Mouse (Mus musculus) olfactory bulb, adult 2 months (tissue): Measurements from ENCODE around the gene Sphk1.

ENCODE experiments used
- CTCF ChIP-seq: fragments of 200-500 bp; IDR thresholded peaks from 2 replicates; pipeline ENCODE4 v1.5.1; 2012; ENCODE audit warnings: low read depth, mild to moderate bottlenecking, low read length, moderate library complexity; ENCODE audit not compliant: insufficient read depth
- POLR2A ChIP-seq: fragments of 200-500 bp; IDR thresholded peaks from 2 replicates; pipeline ENCODE4 v1.6.1; 2012; ENCODE audit warnings: mild to moderate bottlenecking, low read depth, low read length, moderate library complexity; ENCODE audit not compliant: insufficient read depth

DNA sequence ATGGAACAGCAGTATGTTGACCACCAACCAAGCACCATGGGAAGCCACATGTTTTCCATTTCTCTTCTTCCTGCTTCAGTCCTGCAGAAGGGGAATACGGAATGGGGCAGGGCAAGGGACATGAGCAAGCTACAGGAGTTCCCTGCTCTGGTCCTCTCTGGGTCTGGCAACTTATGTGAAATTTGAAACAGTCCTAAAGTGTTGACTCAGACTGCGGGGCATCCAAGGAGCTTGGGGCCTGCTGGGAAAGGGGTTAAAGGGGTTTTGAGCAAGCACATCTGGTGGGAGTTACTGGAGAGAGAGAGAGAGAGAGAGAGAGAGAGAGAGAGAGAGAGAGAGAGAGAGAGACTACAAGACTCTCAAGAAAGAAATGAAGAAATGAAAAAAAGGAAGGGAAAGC, 22.0 kb upstream of the Sphk1 start:
- TF ChIP-seq CTCF (no peak), POLR2A (no peak)
